Mouse (Mus musculus) left cerebral cortex, postnatal 36 days (tissue): ENCODE measurements at regions not wholly inside any gene's neighbourhood (a gene's known extent, or its start where the extent isn't known, plus 50 kb on each side); places are given as distances from the start of the nearest gene placed in this dataset.
"Not testable (repeated sequence)": the region's sequence is repeated elsewhere in the genome, so short reads cannot be mapped to it uniquely, and the experiment has no call there.

Experiments
- DNase-seq, 2 experiments: peaks; one replicate each; pipeline ENCODE4 v3.0.0; 2021 to 2022; ENCODE audit warnings: low spot score in 2 of 2, mixed read lengths in 1 of 2
- intact Hi-C: fragments of 180-260 bp; cut with DNase I; formaldehyde crosslinking; loops from one replicate; pipeline ENCODE4 v1.15.1; 2025

GRCm38 (mm10) chr17:41264512-41265222, 329.8 kb upstream of the Cenpq start:
- no peak for DNase-seq
- intact Hi-C loops, result no loop called here

- intact Hi-C loops, result no loop called here
- no peak for DNase-seq
Measured at GRCm38 (mm10) chr17:41261495-41261894, 326.6 kb upstream of the Cenpq start.

- DNase-seq, result no peak
- intact Hi-C loops, result no loop called here
Measured at GRCm38 (mm10) chr17:41248406-41248805, 313.6 kb upstream of the Cenpq start.

- intact Hi-C loops, result no loop called here
- no peak for DNase-seq
Measured at GRCm38 (mm10) chr17:41227128-41228014, 292.5 kb upstream of the Cenpq start.

DNA sequence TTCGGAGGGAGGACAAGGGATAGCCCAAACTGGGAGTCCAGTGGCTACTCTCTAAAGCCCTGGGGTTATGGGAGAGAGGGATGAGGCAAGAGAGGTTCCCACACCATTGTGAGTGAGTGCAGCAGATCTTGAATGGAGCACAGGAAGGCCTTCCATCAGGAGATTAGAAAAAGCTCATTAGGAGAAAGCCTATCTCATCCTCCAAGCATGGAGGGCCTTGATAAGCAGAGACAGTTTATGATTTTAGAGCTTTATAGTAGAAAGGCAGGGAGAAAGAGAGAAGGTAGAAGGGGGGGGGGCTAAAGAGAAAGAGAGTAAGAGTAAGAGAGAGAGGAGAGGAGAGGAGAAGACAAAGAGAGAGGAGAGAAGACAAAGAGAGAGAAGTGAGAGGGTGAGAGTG, 282.0 kb upstream of the Cenpq start:
- DNase-seq, result no peak
- intact Hi-C loops, result no loop called here

DNA sequence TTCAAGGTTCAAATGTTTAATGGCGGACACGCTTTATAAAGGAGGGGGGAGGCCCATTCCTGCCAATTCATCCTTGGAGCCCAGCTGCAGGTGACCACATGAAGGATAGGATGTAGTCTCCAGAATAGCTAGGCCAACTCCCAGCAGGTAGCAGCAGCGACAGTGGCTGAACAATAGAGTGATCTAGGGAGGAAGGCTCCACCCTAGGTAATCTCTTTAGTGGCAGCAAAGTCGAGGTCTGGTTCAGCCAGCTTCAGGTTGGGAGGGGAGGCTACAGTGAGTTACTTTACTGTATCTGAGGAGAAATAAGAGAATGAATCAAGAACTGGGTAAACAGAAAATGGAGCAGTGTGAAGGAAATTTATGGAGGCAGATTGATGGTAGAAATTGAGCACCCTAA, 264.6 kb upstream of the Cenpq start:
- DNase-seq, intact Hi-C loops: not testable (repeated sequence)

GRCm38 (mm10) chr17:41190371-41190770, 255.5 kb upstream of the Cenpq start:
- DNase-seq, intact Hi-C loops: not testable (repeated sequence)

DNA sequence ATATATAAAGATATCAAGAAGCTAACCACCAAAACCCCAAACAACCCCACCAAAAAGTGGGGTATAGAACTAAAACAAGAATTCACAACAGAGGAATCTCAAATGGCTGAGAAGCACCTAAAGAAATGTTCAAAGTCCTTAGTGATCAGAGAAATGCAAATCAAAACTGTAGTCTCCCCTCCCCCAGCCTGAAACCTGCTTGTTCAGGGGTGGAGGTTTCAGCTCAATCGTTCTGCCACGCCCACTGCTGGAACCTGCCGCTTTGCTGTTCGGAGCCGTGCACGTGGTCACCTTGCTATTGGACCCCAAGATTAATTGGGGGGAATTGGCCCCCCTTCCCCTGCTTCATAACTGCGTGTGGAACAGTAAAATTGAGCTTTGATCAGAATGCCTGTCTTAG, 251.8 kb upstream of the Cenpq start:
- DNase-seq, intact Hi-C loops: not testable (repeated sequence)

DNA sequence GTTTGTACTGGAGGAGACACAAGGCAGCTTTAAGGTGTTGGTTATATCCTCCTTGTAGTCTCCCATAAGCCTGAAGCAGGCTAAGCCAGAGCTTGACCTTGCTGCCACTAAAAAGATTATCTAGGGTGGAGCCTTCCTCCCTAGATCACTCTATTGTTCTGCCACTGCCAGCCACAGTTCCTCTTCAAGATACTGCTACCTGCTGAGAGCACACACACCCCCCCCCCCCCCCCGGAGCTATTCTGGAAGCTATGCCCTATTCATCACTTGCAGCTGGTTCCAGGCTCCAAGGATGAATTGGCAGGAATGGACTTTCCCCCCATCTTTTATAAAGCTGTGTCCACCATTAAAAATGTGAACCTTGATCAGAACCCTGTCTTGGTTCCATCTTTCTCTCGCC, 249.9 kb upstream of the Cenpq start:
- no peak for DNase-seq
- intact Hi-C loops, result no loop called here

GRCm38 (mm10) chr17:41153736-41154453, 219.0 kb upstream of the Cenpq start:
- DNase-seq, result no peak
- intact Hi-C loops, result no loop called here

GRCm38 (mm10) chr17:41152427-41152826, 217.6 kb upstream of the Cenpq start:
- no peak for DNase-seq
- intact Hi-C loops, result no loop called here

- intact Hi-C loops, result no loop called here
- peak in 1 of 2 experiments; percentile 19 for DNase-seq
Measured at GRCm38 (mm10) chr17:41144523-41144922, 209.7 kb upstream of the Cenpq start.

DNA sequence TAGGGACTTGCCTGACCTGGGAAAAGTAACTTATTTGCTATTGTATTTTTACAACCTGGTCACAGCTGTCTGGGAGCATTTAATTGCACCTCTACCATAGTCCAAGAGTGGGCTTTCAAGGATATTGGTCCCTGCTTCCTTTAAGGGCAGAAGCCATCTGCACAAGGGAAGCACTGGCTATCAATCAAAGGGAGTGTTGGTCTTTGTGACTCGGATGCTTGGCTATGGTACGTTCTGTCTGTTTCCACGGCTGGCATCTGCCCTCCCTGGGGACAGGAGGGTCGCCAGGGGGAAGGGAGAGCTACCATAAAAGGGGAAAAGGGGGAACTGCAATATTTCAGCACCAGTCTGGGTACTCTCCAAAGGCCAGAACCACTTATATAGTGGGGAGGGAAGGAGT, 190.7 kb upstream of the Cenpq start:
- intact Hi-C loops, result no loop called here
- DNase-seq, result no peak

GRCm38 (mm10) chr17:41122939-41123338, 188.1 kb upstream of the Cenpq start:
- DNase-seq, result no peak
- intact Hi-C loops, result no loop called here

DNA sequence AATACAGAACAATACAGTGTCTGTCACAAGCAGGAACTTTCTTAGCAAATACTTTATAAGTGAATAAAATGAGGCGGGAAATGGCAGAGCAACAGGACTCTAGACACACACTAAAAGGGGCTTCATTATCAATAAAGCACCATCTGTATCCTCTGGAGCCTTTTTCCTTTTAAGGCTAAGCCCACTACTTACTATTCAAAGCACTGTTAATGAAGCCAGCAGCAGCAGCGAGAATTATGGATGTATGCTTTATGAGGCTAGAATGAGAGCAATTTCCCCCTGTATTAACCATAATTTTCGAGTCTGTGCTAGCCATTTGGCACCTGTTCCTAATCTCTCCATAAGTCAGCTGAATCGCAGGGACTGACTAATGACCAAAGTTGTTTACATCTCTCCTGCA, 169.1 kb upstream of the Cenpq start:
- intact Hi-C loops, result no loop called here
- DNase-seq, result no peak

DNA sequence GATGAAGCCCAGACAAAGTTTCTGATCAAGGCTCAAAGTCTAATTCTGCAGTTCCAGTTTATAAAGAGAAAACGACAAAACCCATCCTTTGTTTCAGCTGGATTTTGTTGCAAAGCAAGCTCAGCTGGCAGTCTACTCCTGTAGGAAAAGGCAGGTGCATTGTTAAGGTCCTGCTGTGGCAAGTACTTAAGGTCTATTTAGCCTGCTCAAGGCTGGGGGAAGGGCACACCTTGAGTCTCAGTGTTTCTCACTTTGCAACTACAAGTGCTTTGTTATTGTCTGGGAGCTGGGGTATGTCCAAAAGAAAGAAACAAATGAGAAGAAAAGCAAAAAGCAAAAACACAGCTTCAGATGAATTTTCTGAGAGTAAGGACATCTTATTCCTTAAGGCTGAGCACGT, 136.0 kb upstream of the Cenpq start:
- no peak for DNase-seq
- intact Hi-C loops, result no loop called here
